Mouse (Mus musculus) cortical plate, adult 2 months (tissue): Measurements from ENCODE around the gene Ccdc59.

Source experiments
- CTCF ChIP-seq: fragments of 200-500 bp; IDR thresholded peaks from 2 replicates; pipeline ENCODE4 v1.5.1; 2011; ENCODE audit warnings: mild to moderate bottlenecking, control low read depth, low read length; ENCODE audit not compliant: insufficient read depth; ENCODE audit errors: extremely low read depth
- POLR2A ChIP-seq: fragments of 200-500 bp; IDR thresholded peaks from 2 replicates; pipeline ENCODE4 v1.6.1; 2011; ENCODE audit warnings: mild to moderate bottlenecking, low read length, control low read depth; ENCODE audit not compliant: insufficient read depth; ENCODE audit errors: extremely low read depth

GRCm38 (mm10) chr10:105806259-105807010 lies 34.4 kb upstream of the Ccdc59 start:
- TF ChIP-seq POLR2A (no peak), CTCF (no peak)
